Mouse (Mus musculus) c-Kit-negative CD71-positive TER-119-positive erythroid progenitor cells, embryonic 14.5 days (primary cell): ENCODE data around the gene Prom1.
"Not testable (repeated sequence)": the region's sequence is repeated elsewhere in the genome, so short reads cannot be mapped to it uniquely, and the experiment has no call there.

Experiments
- DNase-seq: peaks from one replicate; pipeline ENCODE4 v3.0.0-alpha.2; 2013; ENCODE audit warnings: low read depth, low spot score

The Prom1 gene

GRCm38 (mm10) chr5:44101231-44102110 is at the start of gene Prom1:
TSS of gene Prom1 (minus strand) at chr5:44102032.
- no peak for DNase-seq

DNA sequence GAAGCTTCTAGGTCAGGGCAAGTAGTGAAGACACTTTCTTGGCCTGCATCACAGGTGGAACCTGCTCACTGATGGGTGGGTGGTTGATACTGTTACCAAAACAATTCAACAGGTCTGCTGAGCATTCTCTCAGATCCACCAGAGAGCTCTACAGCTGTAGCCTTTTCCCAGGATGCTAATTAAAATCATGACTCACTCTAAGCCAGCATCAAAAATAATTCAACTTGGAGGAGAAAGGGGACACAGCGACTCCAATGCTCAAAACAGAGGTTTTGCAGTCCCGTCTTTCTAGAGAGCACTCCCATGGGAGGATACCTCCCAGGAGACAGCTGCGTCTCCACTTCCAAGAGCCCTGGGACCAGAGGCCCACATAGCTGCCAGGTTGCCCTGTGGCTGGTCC is 45.9 kb upstream of the Prom1 start:
- DNase-seq: no peak

GRCm38 (mm10) chr5:44146437-44147332 is 44.9 kb upstream of the Prom1 start:
- DNase-seq: no peak

DNA sequence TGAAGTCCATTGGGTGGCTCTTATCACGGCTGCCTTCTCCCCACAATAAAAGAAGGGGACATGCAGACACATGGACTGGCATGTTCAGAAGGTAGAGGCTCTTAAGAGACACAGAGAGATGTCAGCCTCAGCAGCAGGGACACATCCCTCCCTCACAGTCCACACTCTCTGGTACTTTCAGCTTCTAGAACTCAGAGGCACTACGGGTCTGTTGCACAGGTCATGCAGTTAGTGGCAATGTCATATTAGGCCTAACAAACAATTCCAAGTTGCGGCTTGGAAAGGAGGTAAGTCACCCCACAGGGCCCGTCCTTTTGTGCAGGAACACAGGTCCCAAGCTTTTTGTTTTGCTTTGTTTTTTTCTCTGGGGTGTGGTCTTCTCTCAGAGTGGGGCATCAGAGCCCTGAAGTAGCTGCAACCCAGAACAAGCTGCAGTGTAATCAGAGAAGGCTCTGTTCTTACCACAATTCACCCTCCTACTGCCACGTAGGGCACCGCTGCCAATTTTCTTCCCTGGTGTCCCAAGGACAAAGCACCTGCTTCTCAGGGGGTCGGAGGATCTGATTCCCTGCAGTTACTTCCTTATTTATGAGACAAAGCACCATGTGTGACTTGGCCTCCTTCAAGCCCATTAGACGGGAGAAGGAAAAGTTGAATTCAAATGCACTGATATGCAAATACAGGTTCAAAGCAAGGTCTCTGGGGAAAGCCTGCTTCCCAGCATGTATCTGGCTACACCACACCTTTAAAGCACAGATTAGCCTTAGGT is 41.8 kb upstream of the Prom1 start:
- no peak for DNase-seq

- DNase-seq: no peak
Measured at GRCm38 (mm10) chr5:44127487-44127886, 25.7 kb upstream of the Prom1 start.

- not testable (repeated sequence) for DNase-seq
Measured at GRCm38 (mm10) chr5:44126574-44126973, 24.7 kb upstream of the Prom1 start.

DNA sequence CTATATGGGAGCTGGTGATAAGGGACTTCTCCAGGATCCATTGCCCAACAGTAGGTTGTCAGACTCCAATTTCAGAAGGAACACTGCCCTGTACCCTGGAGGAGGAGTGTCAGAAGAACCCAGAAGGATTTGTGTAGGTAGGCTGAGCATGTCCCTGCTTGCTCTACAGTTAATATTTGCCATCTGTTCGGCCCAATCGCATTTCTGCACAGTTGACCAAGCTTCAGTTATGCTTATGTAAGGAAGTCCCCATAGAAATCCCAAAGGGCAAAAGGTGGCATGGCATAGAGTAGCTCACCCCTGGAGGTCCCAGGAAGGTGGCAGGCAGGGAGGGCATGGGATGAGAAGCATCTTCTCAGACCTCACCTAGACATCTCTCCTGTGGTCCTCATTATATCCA is 19.6 kb upstream of the Prom1 start:
- no peak for DNase-seq

DNA sequence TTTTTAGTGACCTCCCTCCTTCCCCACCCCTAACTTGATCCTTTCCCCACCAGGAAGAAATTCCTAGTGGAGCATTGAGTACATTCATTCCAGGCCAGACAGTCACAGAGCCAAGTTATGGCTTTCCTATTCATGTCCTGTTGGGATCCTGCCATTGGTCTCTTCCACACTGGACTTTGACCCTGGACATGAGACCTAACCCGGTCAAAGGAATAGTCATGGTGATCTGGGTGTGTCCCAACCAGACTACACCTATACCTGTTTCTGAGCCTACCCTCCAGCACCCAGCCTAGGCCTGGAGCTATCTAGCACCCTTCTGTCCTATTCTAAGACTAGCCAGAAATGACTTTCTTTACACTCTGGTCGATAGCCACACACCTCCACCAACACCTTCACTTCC is 11.3 kb upstream of the Prom1 start:
- no peak for DNase-seq

DNA sequence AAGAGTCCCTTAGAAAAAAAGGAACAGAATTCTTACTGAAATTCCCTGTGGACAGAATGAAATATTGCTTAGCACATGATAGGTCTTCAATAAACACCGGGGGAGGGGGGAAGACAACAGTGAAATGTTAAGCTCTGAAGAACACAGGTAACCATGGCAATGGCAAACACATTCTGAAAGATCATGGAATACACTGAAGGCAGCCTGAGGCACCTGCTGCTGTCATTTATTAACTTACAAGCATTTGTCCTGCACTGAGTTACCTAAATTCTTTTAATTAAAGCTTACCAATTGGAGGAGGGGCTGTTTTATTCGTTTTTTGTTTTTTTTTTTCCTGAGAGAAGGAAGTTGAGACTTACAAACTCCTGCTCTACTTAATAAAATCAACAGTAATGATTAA is 7.3 kb upstream of the Prom1 start:
- no peak for DNase-seq

- DNase-seq: no peak
Measured at GRCm38 (mm10) chr5:44108125-44108524, 6.3 kb upstream of the Prom1 start.

DNA sequence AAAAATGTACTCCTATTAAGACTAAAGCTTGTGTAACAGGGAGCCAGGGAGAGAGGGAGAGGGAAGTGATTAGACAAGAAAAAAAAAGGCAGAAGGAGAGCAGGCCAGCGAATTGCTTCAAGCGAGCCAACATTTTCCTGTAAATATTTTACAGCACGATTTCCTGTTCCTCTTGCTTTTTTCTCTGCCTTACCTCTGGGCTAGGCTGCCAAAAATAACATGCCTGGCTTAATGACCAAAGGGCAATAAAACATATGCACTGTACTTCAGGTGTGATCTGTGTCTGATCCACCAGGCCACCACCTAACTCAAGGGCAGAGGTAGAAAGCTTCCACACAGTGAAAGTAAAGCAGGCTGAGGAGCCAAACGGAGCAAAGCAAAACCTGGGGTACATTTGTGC is 3.4 kb upstream of the Prom1 start:
- no peak for DNase-seq

- DNase-seq: no peak
Measured at GRCm38 (mm10) chr5:44104686-44105085, 2.9 kb upstream of the Prom1 start.

DNA sequence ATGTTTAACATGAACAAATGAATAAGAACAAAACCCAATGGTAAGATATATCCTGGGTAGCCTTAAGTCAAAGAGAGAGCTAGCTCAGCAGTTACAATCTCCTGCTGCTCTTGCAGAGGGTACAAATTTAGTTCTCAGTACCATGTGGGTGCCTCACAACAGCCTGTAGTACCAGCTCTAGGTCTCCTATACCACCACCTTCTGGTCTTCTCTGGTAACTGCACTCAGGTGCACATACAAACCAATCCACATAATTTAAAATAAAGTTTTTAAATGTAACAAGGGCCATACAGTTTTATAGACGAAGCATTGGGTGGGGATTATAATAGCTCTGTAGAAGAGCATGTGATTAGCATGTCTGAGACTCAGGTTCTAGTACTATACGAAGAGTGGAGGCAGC is 2.3 kb upstream of the Prom1 start:
- no peak for DNase-seq

- DNase-seq: no peak
Measured at GRCm38 (mm10) chr5:44103121-44103520, 1.3 kb upstream of the Prom1 start.

- DNase-seq: no peak
Measured at GRCm38 (mm10) chr5:44100544-44101230, 1.1 kb downstream of the Prom1 start.

DNA sequence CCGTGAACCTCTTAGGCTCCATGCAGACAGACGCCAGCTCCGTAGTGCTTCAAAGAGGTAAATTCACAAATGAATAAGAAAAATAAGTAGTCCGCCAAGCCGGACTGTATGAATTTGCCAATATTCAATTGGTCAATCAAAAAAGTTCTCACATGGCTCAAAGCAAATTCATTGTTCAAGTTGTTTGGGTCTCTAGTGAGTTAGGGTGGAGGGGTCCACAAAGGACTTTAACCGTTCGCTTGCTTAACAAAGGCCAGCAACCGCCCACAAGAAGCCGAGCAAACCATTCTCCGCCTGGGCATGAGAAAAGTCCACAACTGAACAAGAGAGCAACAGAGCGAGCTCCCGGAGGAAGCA is 1.7 kb downstream of the Prom1 start:
- DNase-seq: no peak

- DNase-seq: no peak
Measured at GRCm38 (mm10) chr5:44096996-44097395, 4.8 kb downstream of the Prom1 start.

GRCm38 (mm10) chr5:44096106-44096505 is 5.7 kb downstream of the Prom1 start:
- DNase-seq: no peak

DNA sequence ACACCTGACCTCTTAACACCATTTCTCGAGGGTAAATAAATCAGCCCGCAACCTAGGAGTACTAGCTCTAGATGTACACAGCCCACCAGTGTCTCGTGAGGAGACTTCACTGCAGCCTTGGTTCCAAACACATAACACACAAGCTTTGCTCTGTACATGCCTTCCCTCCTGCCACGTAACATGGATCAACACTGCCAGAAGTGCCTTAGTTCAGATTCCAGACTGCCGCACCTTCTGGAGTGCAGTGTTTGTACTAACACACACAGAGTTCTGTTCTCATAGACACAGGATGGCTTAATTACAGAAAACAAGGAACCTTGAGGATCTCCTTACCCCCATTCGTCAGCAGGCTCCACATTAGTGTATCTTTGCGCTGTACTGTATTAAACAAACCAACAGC is 6.1 kb downstream of the Prom1 start:
- no peak for DNase-seq

DNA sequence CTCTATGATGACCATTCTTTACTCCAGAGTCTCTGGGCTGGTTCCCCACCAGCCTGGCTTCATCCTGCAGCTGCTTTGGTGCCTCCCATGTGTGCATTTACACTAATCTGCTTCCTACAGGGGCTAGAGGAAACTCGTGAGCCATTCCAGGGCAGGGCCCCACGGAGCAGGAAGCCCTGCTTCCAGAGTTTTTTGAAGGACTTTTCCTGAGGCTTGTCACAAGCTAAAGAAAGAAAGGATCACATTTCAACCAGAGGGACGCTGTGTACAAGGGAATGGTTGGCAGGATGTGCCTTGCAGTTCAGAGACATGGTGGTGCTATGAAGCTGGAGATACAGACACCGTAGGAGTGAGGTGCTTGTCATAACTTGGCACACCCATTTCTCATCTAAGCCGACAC is 14.8 kb downstream of the Prom1 start:
- DNase-seq: no peak

DNA sequence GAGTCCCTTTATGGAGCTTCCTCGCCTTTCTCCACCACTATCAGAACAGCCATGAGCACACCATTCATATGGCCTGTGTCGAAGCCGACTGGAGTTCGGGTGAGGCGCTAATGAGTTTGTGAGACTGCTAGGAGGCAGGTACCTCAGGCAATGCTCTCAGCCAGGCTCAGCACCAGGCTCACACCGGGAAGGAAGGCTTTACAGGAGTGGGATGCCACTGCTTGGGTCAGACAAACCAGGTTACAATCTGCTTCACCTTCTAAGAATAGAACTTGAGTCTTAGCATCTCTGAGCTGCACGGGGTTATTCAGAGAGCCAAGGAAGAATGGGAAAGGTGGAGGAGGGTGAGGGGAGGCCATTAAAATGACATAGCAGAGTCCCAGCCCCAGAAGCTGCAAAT is 16.0 kb downstream of the Prom1 start:
- no peak for DNase-seq
